Mouse (Mus musculus) left cerebral cortex, postnatal 10 days (tissue): ENCODE results near the gene Ndufb7. TPM values are rescaled to one million over a fixed set of nuclear protein-coding genes. Genes with fewer than 3 reads are reported as not detected.
A peak's percentile ranks its signal among the peaks of the same experiment; 100 is the strongest.
"Not testable (repeated sequence)": the region's sequence is repeated elsewhere in the genome, so short reads cannot be mapped to it uniquely, and the experiment has no call there.

Experiments used
- DNase-seq, 2 experiments: peaks; one replicate each; pipeline ENCODE4 v3.0.0; 2021 to 2022; ENCODE audit warnings: low spot score in 2 of 2, mixed read lengths in 1 of 2; ENCODE audit errors: extremely low spot score in 1 of 2
- intact Hi-C: fragments of 180-260 bp; cut with DNase I; formaldehyde crosslinking; loops from one replicate; pipeline ENCODE4 v1.15.1; 2025
- total RNA-seq, 2 experiments: library from RNA; stranded (reverse); gene quantifications; 2 replicates each; pipeline ENCODE4 v1.2.3; 2021

Ndufb7 gene
- 100 to 1,000 TPM; 141 to 145 TPM for total RNA-seq

GRCm38 (mm10) chr8:83566469-83567395, at the start of gene Ndufb7:
Ndufb7 (plus strand) TSS chr8:83566671.
- DNase-seq: peak; percentile 95 to 97
- intact Hi-C loops: loop anchor here (5.0 kb wide), 1 partner anchor 124 kb away; no protein-coding TSS in a partner anchor

- no peak for DNase-seq
- intact Hi-C loops: no loop called here
These were observed 46.0 kb upstream of the Ndufb7 start for GRCm38 (mm10) chr8:83520432-83520831.

- intact Hi-C loops, DNase-seq: not testable (repeated sequence)
These were observed 45.6 kb upstream of the Ndufb7 start for GRCm38 (mm10) chr8:83520907-83521306.

GRCm38 (mm10) chr8:83521310-83521709, 45.2 kb upstream of the Ndufb7 start:
- intact Hi-C loops: no loop called here
- DNase-seq: no peak

GRCm38 (mm10) chr8:83534802-83535201, 31.7 kb upstream of the Ndufb7 start:
- DNase-seq: no peak
- intact Hi-C loops: no loop called here

- no peak for DNase-seq
- intact Hi-C loops: no loop called here
These were observed 30.7 kb upstream of the Ndufb7 start, which contains the start of gene Olfr370 for GRCm38 (mm10) chr8:83535736-83536135. Olfr370 (plus strand) TSS chr8:83535780.

GRCm38 (mm10) chr8:83562669-83563068, 3.8 kb upstream of the Ndufb7 start:
- intact Hi-C loops: no loop called here
- no peak for DNase-seq

- intact Hi-C loops: no loop called here
- DNase-seq: no peak
These were observed 3.2 kb upstream of the Ndufb7 start for GRCm38 (mm10) chr8:83563246-83563645.

- intact Hi-C loops: loop anchor here (5.0 kb wide), 1 partner anchor 124 kb away; no protein-coding TSS in a partner anchor
- DNase-seq: peak in 1 of 2 experiments; percentile 30
These were observed 618 bp upstream of the Ndufb7 start for GRCm38 (mm10) chr8:83565731-83566375.

GRCm38 (mm10) chr8:83567668-83568067, 1.2 kb downstream of the Ndufb7 start:
- no peak for DNase-seq
- intact Hi-C loops: loop anchor here (5.0 kb wide), 1 partner anchor 125 kb away; no protein-coding TSS in a partner anchor

GRCm38 (mm10) chr8:83568128-83568527, 1.7 kb downstream of the Ndufb7 start:
- intact Hi-C loops: loop anchor here (5.0 kb wide), 1 partner anchor 126 kb away; no protein-coding TSS in a partner anchor
- no peak for DNase-seq

GRCm38 (mm10) chr8:83568755-83569154, 2.3 kb downstream of the Ndufb7 start:
- no peak for DNase-seq
- intact Hi-C loops: loop anchor here (5.0 kb wide), 1 partner anchor 126 kb away; no protein-coding TSS in a partner anchor

- no peak for DNase-seq
- intact Hi-C loops: loop anchor here (5.0 kb wide), 1 partner anchor 127 kb away; no protein-coding TSS in a partner anchor
These were observed 2.7 kb downstream of the Ndufb7 start for GRCm38 (mm10) chr8:83569165-83569564.

GRCm38 (mm10) chr8:83570272-83571000, 4.0 kb downstream of the Ndufb7 start:
- intact Hi-C loops: no loop called here
- peak in 1 of 2 experiments; percentile 28 for DNase-seq

- DNase-seq, intact Hi-C loops: not testable (repeated sequence)
These were observed 4.5 kb downstream of the Ndufb7 start for GRCm38 (mm10) chr8:83571001-83571340.

GRCm38 (mm10) chr8:83571791-83572190, 5.3 kb downstream of the Ndufb7 start:
- peak in 1 of 2 experiments; percentile 24 for DNase-seq
- intact Hi-C loops: no loop called here

GRCm38 (mm10) chr8:83572246-83572812, 5.9 kb downstream of the Ndufb7 start:
- intact Hi-C loops: no loop called here
- DNase-seq: no peak

- DNase-seq: peak; percentile 0 to 46
- intact Hi-C loops: no loop called here
These were observed 6.8 kb downstream of the Ndufb7 start for GRCm38 (mm10) chr8:83573140-83573875.
